Mouse (Mus musculus): ENCODE measurements at regions not wholly inside any gene's neighbourhood (a gene's known extent, or its start where the extent isn't known, plus 50 kb on each side); places are given as distances from the start of the nearest gene placed in this dataset.

DNA sequence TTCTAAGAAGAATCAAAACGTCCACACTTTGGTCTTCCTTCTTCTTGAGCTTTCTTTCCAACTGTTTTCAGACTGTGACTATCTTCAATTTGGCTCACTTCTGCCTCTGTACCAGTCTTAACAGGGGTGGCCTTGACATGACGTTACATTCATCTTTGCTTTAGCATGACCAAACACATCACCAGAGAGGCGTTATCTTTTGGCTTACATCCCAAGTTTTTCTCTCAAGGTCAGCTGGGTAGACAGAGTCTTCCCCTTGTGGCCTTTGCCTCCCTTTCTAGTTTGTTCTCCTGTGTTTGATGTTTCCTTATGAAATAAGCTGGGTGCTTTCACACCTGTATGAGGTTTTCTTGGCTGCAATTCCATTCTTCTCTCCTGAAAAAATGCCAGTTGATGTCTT lies 180.7 kb upstream of the Sash1 start:
- no peak for DNase-seq

DNA sequence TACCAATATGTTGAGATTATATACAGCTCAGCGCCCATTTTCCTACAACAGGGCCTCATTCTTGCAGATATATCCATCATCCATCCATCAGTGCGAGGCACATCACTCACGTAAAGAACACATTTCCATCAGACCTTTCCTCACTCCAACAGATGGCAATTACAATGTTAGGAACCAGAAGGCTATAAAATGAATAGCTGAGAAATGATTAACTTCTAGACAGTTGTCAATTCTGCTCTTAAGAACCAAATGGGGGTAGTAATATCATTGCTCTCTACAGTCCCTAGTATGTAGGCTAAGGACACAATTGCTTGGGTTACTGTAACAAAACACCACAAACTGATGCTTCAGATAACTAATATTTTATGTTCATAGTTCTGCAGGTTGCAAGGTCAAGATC lies 176.1 kb upstream of the Sash1 start:
- peak; percentile 24 for DNase-seq

DNA sequence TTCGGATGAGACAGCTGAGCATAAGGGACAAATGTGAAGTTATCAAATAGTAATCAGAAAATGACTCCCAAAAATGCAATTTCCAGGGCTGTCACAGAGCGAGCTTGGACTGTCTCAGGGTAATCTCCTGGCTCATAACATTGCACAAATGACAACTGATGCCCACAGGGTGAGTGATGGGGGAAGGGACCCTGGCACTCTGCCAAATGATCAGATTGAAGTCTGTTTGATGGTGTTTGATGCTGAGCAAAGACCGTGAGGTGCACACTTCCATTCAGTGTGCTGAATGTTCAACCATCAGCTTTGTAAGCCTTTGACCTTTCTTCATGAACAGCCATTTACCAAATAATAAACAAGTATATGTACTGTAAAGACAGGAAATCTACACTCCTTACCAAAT lies 169.4 kb upstream of the Sash1 start:
- DNase-seq, result peak; percentile 34

DNA sequence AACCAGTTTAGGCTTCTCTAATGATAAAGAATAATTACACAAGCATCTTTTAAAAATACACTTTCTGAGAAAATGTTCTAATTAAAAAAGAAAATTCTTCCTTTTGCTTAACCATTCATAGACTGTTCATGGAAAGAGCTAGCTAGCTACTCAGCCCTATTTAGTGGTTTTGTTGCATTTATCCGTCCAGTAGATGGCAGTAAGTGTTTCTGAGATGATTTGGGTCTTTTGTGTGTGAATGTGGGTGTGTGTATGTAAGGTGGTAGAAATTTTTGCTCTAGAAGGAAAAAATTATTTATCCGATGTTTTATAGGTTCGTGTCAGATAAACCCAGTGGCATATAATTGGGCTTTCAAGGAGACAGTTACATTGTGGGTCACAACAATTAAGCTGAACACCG lies 167.5 kb upstream of the Sash1 start:
- DNase-seq, result peak; percentile 17

DNA sequence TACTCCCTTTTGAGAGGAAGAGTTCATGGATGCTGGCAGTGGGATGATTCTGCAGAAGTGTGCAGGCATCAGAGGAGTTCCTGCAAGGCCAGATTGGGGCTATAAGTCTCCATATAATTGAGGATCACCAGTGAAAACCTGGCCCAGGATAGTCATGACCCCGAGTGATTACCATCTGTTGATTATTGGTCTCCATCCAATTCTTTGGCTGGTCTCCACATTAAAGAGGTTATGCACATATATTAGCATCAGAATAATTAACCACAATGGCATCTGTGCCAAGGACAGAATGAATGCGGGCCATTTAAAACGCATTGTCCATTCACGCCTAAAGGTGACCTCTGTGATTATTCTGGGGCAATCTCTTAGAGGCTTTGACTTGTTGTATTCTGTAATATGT lies 161.5 kb upstream of the Sash1 start:
- peak; percentile 48 for DNase-seq

DNA sequence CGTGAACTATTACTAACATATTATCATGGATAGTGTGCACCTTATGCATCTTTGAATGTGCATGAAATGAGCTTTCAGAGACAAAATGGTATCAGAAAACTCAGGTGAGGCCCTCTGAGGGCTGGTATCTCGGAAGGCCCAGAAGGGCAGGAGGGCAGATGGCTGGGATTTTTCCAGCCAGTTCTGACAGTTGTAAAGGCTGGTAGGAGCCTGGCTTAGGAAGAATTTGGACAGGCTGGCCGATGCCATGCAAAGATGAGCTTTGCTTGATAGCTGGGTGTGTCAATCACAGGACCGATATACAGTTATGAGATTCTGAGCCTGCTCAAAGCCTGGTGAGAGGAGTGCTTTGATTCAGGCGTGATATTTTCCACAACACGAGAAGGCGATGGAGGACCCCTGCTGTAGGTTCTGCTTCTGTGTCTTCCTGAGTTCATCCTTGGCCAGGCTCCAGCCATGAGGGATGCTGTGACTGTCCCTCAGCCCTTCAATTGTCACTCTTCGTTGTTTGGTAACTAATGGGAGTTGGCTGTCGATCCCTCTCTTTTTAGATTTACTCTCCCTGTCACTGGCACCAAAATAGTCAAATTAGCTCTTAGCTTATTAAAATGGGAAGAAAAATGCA lies 159.0 kb upstream of the Sash1 start:
- peak; percentile 76 for DNase-seq

DNA sequence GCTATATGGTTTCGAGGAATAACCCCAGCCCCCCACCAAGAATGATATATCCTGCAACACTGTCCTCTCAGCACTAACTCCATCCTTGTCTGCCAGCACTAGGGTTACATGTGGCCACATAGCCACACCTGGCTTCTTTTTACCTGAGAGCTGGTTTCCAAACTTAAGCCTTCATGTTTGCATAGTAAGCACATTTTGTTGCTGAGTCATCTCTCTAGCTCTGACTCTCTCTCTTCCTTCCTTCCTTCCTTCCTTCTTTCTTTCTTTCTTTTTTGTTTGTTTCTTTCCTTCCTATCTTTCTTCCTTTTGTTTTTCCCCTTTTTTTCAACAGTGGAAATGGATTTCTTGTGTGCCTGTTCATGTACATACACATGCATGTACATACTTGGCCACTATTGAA lies 157.6 kb upstream of the Sash1 start:
- DNase-seq, result no peak

DNA sequence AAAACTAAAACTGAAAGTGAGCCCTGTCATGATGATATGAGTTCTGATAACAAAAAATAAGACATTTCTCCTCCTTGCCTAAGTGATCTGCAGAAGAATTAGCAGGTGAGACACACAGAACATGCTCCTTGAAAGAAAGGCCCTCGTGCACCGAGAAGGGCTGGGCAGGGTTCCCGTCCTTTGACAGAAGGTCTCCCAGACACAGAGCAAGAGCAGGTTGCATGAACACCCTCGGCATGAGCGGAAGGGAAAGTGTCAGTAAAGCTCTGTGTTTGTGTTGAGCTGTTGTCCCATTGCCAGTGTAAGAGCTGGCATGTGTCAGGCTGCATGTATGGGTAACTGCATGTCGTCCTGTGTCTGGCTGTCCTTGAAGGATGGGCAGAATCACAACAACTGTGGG lies 144.6 kb upstream of the Sash1 start:
- DNase-seq, result peak; percentile 55

DNA sequence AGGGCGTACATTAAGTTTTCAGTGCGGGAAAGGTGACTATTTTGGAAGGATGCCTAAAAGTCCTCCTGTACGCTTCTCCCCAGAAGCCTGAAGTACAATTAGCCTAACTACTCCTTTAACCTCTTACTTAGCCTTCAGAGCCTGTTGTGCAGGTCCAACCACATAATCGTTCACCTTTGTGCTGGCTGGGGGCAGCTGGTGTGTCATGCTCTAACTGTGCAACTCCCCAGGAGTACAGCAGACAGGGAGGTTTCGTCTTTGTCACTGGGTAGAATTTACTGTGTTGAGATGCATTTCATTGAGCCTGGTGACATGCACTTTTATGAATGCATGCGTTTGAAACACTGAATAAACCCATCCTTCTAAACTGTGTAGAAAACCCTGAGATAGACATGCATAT lies 143.6 kb upstream of the Sash1 start:
- no peak for DNase-seq

DNA sequence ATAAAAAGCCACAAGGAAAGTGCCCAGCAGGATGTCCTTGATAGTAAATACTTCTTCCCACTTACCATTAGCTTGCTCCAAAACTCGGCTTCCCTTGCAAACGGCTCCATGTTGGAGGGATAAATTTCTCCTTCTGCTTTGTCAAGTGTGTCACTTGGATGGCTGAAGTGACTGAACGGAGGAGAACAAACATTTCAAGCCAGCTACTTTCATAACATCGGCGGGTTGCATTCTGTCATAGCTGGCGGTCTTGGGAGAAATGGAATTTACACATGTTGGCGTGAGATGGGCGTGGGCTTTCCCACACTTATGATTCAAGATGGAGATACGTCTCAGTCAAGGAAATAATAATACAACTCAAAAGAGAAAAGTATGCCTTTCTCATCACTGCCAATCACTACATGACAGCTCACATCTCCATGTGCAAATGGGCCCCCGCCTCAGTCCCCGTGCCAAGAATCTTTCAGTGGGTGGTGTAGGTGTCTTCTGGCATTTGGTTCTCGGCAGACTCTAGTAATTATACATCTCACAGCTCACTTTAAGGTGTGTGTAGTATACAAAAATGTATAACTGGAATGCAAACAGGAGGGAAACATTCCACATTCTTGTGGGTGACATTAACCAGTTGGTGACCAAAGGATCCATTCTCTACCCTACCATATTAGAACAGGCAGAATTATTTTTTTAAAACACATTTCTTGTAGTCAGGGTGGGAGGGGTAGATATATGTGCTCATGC lies 141.4 kb upstream of the Sash1 start:
- DNase-seq, result peak; percentile 68

DNA sequence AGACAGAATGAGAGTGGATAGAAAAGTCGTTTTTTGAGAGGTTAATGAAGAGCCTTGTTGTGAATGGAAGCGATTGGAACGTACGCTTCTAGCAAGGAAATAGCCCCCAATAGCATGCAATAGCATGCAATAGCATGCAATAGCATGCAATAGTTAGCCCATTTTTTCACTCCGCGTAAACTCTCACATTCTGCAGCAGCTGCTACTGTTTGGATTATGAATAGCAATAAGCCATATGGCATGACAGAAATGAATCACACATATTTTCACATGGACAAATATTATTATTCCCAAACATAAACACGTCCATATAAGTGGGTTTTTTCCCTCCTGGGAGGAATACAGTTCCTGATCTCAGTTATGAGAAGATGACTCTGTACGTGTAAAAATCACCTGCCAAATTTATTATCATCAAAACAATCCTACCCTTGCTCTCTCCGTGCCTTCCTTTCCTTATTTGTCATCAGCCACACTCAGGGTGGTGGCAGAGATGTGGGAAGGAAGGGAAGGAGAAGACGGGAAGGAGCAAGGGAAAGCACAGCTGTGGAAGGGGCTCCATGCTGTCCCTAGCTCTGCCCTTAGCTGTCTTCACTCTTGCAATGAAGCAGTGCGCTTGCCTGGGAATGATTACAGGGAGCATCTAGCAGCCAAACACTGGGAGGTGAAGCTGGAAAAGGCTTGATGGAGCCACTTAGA lies 129.1 kb upstream of the Sash1 start:
- no peak for DNase-seq

DNA sequence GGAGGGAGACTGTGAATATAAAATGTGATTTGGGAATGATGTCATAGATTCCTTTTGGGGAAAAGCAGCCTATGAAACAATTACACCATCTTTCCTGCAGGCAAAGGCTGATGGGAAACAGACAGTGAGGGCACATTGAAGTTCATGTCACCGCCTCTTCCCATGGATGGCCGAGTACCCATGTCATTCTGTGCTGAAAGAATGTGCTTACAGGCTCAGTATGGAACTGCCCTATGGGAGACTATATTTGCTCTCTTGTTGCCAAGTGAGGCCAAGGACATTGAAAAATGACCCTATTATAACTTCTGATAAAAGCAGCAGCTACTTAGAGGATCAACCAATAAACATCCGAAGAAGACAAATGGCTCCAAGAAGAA lies 127.7 kb upstream of the Sash1 start:
- peak; percentile 2 for DNase-seq

DNA sequence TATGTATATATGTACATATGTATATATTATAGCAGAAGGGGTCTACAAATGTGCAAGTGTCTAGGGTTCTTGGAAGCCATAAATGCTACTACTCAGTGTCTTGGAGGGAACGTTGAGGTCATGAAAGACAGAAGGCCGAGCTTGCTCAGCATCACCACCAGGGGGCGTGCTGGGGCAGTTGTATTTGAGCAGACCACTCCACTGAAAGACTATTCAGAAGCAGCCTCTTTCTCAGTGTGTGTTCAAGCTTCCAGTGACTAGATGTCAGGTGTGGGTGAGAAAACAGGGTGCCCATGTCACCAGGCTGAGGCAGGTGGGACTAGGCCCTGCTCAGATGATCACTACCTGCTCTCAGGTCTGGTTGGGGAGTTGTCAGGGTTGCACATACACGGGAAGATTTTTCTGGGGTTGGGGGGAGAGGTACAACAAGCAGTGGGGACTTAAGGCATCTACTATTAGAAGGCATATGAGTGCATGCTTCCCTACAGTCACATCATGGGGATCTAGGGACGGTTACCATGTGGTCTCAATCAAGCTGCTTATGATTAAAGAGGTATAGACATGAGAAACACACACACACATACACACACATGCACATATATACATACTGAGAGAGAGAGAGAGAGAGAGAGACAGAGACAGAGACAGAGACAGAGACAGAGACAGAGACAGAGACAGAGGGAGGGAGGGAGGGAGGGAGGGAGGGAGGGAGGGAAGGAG lies 127.1 kb upstream of the Sash1 start:
- DNase-seq, result peak; percentile 92

DNA sequence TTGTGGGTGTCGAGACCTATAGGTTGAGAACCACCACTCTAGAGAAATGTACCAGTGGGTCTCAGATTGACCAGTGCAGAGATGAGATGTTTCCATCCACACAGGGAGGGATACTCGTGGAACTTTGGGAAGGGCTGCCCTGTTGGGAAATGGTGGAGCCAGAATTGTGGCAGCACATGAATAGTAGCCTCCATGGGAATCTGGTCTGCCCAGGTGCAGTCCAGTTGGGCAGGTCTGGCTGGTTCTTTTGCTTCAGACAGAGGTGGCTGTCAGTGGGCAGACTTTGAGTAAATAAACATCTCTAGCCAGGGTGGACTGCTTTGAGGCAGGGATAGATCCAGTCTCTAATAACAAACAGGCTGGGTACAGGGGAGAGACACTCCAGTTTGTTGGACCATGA lies 126.0 kb upstream of the Sash1 start:
- peak; percentile 53 for DNase-seq

DNA sequence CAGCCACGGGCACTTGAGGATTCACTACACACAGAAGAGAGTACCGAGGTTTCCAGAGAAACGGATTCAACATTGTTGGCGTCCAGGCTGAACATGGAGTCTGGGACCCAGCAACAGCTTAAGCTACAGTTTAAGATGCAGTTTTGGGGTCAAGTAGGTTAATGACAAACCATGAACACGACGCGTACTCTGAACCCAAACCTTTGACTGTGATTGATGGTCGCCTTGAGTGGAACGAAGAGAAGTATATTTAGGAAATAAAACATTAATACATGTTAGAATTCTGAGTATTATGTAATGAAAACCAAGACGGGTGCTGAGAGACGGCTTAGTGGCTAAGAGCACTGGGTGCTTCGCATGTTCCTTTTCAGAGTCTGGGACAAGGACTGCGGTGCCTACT lies 124.3 kb upstream of the Sash1 start:
- DNase-seq, result no peak

DNA sequence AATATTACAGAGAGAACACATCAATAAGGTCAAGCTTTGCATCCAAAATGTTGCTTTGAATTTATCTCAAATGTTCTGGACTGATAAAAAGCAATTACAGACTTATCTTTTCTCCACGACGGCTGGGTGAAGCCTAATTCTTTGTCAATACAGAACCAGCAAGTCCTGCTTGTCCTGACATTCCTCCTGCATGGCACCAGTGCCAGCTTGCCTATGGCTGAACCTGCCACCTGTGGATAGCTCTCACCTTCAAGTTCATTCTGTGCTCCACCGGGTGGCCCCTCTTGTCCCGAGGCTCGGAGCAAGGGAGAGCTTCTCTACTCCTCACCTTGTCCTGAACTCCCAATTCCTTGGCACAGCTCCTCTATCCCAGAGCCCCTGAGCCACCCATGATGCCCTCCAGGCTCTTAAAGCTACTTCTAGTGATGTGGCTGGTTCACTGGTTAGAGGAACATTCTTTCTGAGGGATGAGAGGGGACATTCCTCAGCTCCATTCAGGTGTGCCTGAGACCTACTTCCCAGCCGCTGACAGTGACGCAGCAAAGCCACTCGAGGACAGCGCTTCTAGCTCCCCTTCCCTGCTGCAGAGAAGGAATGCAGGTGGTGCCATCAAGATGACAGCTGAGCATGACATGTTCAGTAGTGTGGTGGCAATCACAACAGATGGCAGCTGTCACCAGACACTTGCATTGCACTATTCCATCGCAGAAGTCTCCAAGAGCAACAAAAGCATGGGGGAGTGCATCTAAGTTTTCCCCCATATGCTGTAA lies 119.5 kb upstream of the Sash1 start:
- DNase-seq, result peak; percentile 74

DNA sequence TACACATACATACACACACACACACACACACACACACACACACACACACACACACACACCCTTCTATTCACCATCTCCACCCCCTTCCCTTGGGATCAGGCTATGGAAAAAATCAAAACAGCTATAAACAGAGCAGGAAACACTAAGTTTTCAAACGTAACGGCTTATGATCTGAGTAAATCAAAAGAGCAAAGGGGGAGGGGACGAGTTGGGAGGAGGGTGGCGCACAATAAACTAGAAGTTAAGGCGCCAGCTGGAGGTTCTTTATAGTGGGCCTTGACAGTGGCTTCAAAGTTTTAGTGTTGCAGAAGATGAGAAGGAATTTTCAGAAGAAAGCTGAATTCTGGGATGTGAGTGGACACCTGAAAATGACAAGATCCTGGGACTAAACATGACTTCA lies 116.4 kb upstream of the Sash1 start:
- DNase-seq, result no peak

DNA sequence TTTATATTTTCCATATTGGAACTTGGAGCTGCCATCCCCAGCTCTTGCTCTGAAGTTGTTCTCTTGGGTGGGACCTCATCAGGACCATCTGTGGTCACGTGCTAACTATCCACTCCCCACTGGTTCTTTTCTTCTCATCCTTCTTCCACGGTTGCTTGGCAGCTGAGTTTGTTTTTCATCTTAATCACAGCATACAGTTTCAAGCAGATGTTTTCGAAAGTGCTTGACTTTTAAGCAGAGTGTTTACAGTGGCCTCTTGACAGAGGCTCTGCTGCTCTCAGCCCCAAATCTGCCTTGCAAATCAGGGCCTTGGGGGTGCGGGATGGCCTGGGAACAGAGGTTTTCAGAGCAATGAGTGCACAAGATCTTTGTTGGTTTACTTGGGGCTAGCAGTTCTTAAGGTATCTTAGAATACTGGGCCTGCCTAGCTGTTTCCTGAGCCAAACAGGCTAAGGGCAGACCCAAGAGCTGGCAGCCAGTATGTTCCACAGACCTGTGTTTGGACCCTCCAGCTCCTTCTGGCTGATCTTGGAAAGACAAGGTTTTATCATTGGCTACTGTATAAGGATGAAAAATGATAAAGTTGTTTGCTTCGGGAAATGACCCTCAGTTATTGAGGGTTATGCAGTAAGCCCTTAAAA lies 113.0 kb upstream of the Sash1 start:
- DNase-seq, result peak; percentile 94

DNA sequence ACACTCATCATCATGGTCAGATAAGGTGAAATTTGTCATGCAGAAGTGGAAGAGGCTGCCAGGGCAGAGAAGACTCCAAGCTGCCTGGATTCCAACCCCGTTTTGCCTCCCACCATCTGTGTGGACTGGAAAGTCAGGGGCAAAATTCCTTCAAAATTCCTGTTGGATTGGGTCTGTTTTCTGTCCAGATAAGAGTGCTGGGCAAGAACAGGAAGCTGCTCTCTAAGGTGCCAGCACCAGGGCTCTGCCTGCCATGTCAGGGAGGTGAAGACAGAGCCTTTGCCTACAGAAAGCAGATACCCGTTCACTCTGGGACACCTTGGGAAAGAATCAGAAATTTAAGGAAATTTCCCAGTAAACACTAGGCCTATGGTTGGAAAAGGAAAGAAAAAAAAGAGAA lies 112.5 kb upstream of the Sash1 start:
- DNase-seq, result peak; percentile 86

DNA sequence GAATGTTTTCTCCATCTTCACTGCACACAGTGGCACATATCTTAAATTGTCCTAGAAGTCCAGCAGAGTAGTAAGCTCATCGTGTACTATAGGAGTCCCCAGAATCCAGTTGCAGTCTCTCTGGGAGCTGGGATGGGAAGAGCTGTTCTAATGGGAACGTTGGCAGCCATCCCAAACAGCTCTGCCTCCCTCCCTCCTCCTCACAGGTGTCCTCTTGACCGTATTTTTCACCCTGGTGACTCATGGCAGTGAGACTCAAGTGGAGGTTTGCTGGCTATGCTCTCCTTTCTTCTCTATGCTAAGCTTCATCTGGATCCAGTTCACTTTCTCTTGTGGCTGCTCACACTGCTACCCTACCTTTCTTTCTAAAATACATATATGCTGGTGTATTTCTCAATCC lies 109.2 kb upstream of the Sash1 start:
- peak; percentile 68 for DNase-seq

DNA sequence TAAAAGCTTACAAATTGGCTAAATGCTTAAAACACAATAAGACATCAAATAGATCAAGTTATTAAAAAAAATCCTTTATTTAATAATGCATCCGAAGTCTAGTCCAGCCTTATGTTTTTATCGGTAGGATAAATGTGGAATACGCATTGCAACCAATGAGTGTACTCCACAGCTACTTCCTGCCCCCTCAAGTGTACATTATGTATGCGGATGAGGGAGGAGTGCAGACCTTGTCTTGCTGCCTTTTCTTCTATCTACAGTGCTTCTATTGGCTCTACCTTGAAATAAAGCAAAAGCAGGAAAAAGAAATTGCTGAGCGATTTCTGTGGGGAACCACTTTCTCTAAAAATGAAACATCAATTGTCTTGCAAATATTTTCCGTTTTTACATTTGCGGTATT lies 100.5 kb upstream of the Sash1 start:
- peak; percentile 7 for DNase-seq

DNA sequence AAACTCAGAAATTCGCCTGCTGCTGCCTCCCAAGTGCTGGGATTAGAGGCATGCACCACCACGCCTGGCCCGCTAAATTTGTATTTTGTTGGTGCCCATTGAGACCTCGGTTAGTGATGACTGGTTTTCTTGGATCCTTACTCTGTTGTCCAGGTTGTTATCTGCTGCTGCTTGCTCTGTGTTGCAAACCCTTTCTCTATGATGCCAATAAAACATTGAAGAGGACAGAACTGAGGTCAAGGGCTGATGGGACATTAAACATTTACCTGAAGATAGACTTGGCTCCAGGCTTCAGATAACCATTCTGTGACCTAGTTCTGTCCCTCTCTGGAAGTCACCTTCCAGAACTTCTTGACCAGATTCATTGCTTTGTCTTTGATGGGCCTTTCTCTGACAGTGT lies 97.5 kb upstream of the Sash1 start:
- peak; percentile 41 for DNase-seq

Measured in heart, adult 11 months (tissue).